Mouse (Mus musculus): ENCODE measurements at regions not wholly inside any gene's neighbourhood (a gene's known extent, or its start where the extent isn't known, plus 50 kb on each side); places are given as distances from the start of the nearest gene placed in this dataset.

GRCm38 (mm10) chr6:100438511-100438991, 151.3 kb upstream of the Rybp start:
- peak overlapping the region; percentile 32 for H3K4me3 ChIP-seq
- H3K27me3 ChIP-seq, result peaks cover 47% of the 10 kb centered on the region
- H3K9ac ChIP-seq, result peak overlapping the region; percentile 15; the same call in 1 of the 2 replicates
- H3K36me3 ChIP-seq, result no peaks in the 10 kb centered on the region
- peaks cover 11% of the 10 kb centered on the region for H3K4me1 ChIP-seq (replicated peaks)
- H3K9me3 ChIP-seq (replicated peaks), result no peaks in the 10 kb centered on the region
- no peak overlapping the region for H3K27ac ChIP-seq
- ATAC-seq (replicated peaks; ENCODE audit: insufficient number of reproducible peaks, insufficient read depth, low FRiP score, low read depth), result no peak; the same call in 1 of the 2 replicates
- H3K4me2 ChIP-seq, result peak overlapping the region; percentile 59
- 1% methylated on average over 13 of the region's 13 CpGs for whole genome bisulfite sequencing

- Histone ChIP-seq H3K27me3 (peaks cover 49% of the 10 kb centered on the region), H3K9ac (no peak overlapping the region), H3K9me3 (replicated peaks) (no peaks in the 10 kb centered on the region), H3K4me1 (replicated peaks) (peaks cover 11% of the 10 kb centered on the region), H3K4me3 (no peak overlapping the region), H3K4me2 (peak overlapping the region; percentile 59), H3K36me3 (no peaks in the 10 kb centered on the region), H3K27ac (no peak overlapping the region)
- WGBS, result 37% methylated on average over 5 of the region's 5 CpGs
- no peak for ATAC-seq (replicated peaks; ENCODE audit: insufficient number of reproducible peaks, insufficient read depth, low FRiP score, low read depth)
Measured at GRCm38 (mm10) chr6:100437980-100438379, 150.7 kb upstream of the Rybp start.

GRCm38 (mm10) chr6:100436507-100436906, 149.2 kb upstream of the Rybp start:
- Histone ChIP-seq H3K9me3 (replicated peaks) (no peaks in the 10 kb centered on the region), H3K9ac (no peak overlapping the region), H3K27me3 (peaks cover 44% of the 10 kb centered on the region), H3K4me1 (replicated peaks) (peaks cover 11% of the 10 kb centered on the region), H3K4me3 (no peak overlapping the region), H3K27ac (no peak overlapping the region), H3K36me3 (no peaks in the 10 kb centered on the region), H3K4me2 (no peak overlapping the region)
- 69% methylated on average over 2 of the region's 2 CpGs for WGBS
- no peak for ATAC-seq (replicated peaks; ENCODE audit: insufficient number of reproducible peaks, insufficient read depth, low FRiP score, low read depth)

GRCm38 (mm10) chr6:100435222-100435621, 147.9 kb upstream of the Rybp start:
- H3K9me3 ChIP-seq (replicated peaks), result no peaks in the 10 kb centered on the region
- H3K9ac ChIP-seq, result no peak overlapping the region
- 62% methylated on average over 5 of the region's 5 CpGs for WGBS
- no peak overlapping the region for H3K27ac ChIP-seq
- H3K27me3 ChIP-seq, result peaks cover 37% of the 10 kb centered on the region
- H3K4me2 ChIP-seq, result no peak overlapping the region
- H3K36me3 ChIP-seq, result no peaks in the 10 kb centered on the region
- H3K4me3 ChIP-seq, result no peak overlapping the region
- no peak for ATAC-seq (replicated peaks; ENCODE audit: insufficient number of reproducible peaks, insufficient read depth, low FRiP score, low read depth)
- peaks cover 11% of the 10 kb centered on the region for H3K4me1 ChIP-seq (replicated peaks)

- Histone ChIP-seq H3K27ac (no peak overlapping the region), H3K9ac (no peak overlapping the region), H3K4me2 (no peak overlapping the region), H3K36me3 (no peaks in the 10 kb centered on the region), H3K9me3 (replicated peaks) (no peaks in the 10 kb centered on the region), H3K4me1 (replicated peaks) (peaks cover 6% of the 10 kb centered on the region), H3K27me3 (peaks cover 32% of the 10 kb centered on the region), H3K4me3 (no peak overlapping the region)
- WGBS, result 69% methylated on average over 9 of the region's 9 CpGs
- no peak for ATAC-seq (replicated peaks; ENCODE audit: insufficient number of reproducible peaks, insufficient read depth, low FRiP score, low read depth)
Measured at GRCm38 (mm10) chr6:100433534-100433867, 146.2 kb upstream of the Rybp start.

- H3K9ac ChIP-seq, result no peak overlapping the region
Measured at GRCm38 (mm10) chr6:100432688-100433533, 145.6 kb upstream of the Rybp start.

GRCm38 (mm10) chr6:100430286-100430685, 143.0 kb upstream of the Rybp start:
- H3K27me3 ChIP-seq, result peaks cover 14% of the 10 kb centered on the region
- H3K36me3 ChIP-seq, result no peaks in the 10 kb centered on the region
- H3K4me1 ChIP-seq (replicated peaks), result no peaks in the 10 kb centered on the region
- no peaks in the 10 kb centered on the region for H3K9me3 ChIP-seq (replicated peaks)
- WGBS, result 87% methylated on average over 4 of the region's 4 CpGs
- no peak for ATAC-seq (replicated peaks; ENCODE audit: insufficient number of reproducible peaks, insufficient read depth, low FRiP score, low read depth)
- no peak overlapping the region for H3K4me3 ChIP-seq
- H3K4me2 ChIP-seq, result no peak overlapping the region
- H3K27ac ChIP-seq, result no peak overlapping the region
- H3K9ac ChIP-seq, result no peak overlapping the region

More at GRCm38 (mm10) chr6:100432688-100433533, 145.6 kb upstream of the Rybp start:
- Histone ChIP-seq H3K9me3 (replicated peaks) (no peaks in the 10 kb centered on the region), H3K4me1 (replicated peaks) (peaks cover under 1% of the 10 kb centered on the region; the same call in 1 of the 2 replicates), H3K4me3 (no peak overlapping the region), H3K27me3 (peaks cover 29% of the 10 kb centered on the region), H3K4me2 (no peak overlapping the region), H3K27ac (no peak overlapping the region), H3K36me3 (no peaks in the 10 kb centered on the region)
- WGBS, result 56% methylated on average over 17 of the region's 17 CpGs
- no peak for ATAC-seq (replicated peaks; ENCODE audit: insufficient number of reproducible peaks, insufficient read depth, low FRiP score, low read depth)

GRCm38 (mm10) chr6:100429511-100429910, 142.2 kb upstream of the Rybp start:
- Histone ChIP-seq H3K4me3 (no peak overlapping the region), H3K36me3 (no peaks in the 10 kb centered on the region), H3K27ac (no peak overlapping the region), H3K9me3 (replicated peaks) (no peaks in the 10 kb centered on the region), H3K4me2 (no peak overlapping the region), H3K27me3 (peaks cover 8% of the 10 kb centered on the region; the same call in 1 of the 2 replicates), H3K4me1 (replicated peaks) (no peaks in the 10 kb centered on the region), H3K9ac (no peak overlapping the region)
- 68% methylated on average over 6 of the region's 6 CpGs for WGBS
- no peak for ATAC-seq (replicated peaks; ENCODE audit: insufficient number of reproducible peaks, insufficient read depth, low FRiP score, low read depth)

GRCm38 (mm10) chr6:100428759-100429158, 141.5 kb upstream of the Rybp start:
- 83% methylated on average over 6 of the region's 6 CpGs for WGBS
- ATAC-seq (replicated peaks; ENCODE audit: insufficient number of reproducible peaks, insufficient read depth, low FRiP score, low read depth), result no peak
- H3K9ac ChIP-seq, result no peak overlapping the region

GRCm38 (mm10) chr6:100425551-100425950, 138.3 kb upstream of the Rybp start:
- H3K4me2 ChIP-seq, result no peak overlapping the region
- H3K27ac ChIP-seq, result no peak overlapping the region
- H3K27me3 ChIP-seq, result peaks cover 15% of the 10 kb centered on the region
- H3K9me3 ChIP-seq (replicated peaks), result no peaks in the 10 kb centered on the region
- no peaks in the 10 kb centered on the region for H3K36me3 ChIP-seq
- no peak for ATAC-seq (replicated peaks; ENCODE audit: insufficient number of reproducible peaks, insufficient read depth, low FRiP score, low read depth)
- no peak overlapping the region for H3K4me3 ChIP-seq
- 0 out of 2 replicates have a peak, but pooled peaks cover 2% of the 10 kb centered on the region for H3K4me1 ChIP-seq (replicated peaks)
- no peak overlapping the region for H3K9ac ChIP-seq
- WGBS, result 40% methylated on average over 1 of the region's 1 CpGs

More at GRCm38 (mm10) chr6:100428759-100429158, 141.5 kb upstream of the Rybp start:
- H3K4me2 ChIP-seq, result no peak overlapping the region
- no peak overlapping the region for H3K27ac ChIP-seq
- H3K9me3 ChIP-seq (replicated peaks), result no peaks in the 10 kb centered on the region
- no peak overlapping the region for H3K4me3 ChIP-seq
- H3K36me3 ChIP-seq, result no peaks in the 10 kb centered on the region
- H3K4me1 ChIP-seq (replicated peaks), result no peaks in the 10 kb centered on the region
- H3K27me3 ChIP-seq, result peaks cover 8% of the 10 kb centered on the region; the same call in 1 of the 2 replicates

- no peak overlapping the region for H3K4me3 ChIP-seq
- peaks cover 12% of the 10 kb centered on the region for H3K27me3 ChIP-seq
- no peak overlapping the region for H3K9ac ChIP-seq
- H3K27ac ChIP-seq, result no peak overlapping the region
- no peaks in the 10 kb centered on the region for H3K36me3 ChIP-seq
- 0 out of 2 replicates have a peak, but pooled peaks cover 2% of the 10 kb centered on the region for H3K4me1 ChIP-seq (replicated peaks)
- no peak overlapping the region for H3K4me2 ChIP-seq
- WGBS, result 62% methylated on average over 12 of the region's 12 CpGs
- H3K9me3 ChIP-seq (replicated peaks), result no peaks in the 10 kb centered on the region
- ATAC-seq (replicated peaks; ENCODE audit: insufficient number of reproducible peaks, insufficient read depth, low FRiP score, low read depth), result no peak
Measured at GRCm38 (mm10) chr6:100424788-100425403, 137.6 kb upstream of the Rybp start.
